Mouse (Mus musculus) layer of hippocampus, postnatal 36 days (tissue): ENCODE results near the gene Fat3. TPM values are rescaled to one million over a fixed set of nuclear protein-coding genes. Genes with fewer than 3 reads are reported as not detected.

Experiments
- DNase-seq, 2 experiments: peaks; one replicate each; pipeline ENCODE4 v3.0.0; 2022
- total RNA-seq, 2 experiments: library from RNA; stranded (reverse); gene quantifications; 2 replicates each; pipeline ENCODE4 v1.2.3; 2021

Gene Fat3
- total RNA-seq, 2 experiments from 2014 or later, result 35.3 to 40.1 TPM

DNA sequence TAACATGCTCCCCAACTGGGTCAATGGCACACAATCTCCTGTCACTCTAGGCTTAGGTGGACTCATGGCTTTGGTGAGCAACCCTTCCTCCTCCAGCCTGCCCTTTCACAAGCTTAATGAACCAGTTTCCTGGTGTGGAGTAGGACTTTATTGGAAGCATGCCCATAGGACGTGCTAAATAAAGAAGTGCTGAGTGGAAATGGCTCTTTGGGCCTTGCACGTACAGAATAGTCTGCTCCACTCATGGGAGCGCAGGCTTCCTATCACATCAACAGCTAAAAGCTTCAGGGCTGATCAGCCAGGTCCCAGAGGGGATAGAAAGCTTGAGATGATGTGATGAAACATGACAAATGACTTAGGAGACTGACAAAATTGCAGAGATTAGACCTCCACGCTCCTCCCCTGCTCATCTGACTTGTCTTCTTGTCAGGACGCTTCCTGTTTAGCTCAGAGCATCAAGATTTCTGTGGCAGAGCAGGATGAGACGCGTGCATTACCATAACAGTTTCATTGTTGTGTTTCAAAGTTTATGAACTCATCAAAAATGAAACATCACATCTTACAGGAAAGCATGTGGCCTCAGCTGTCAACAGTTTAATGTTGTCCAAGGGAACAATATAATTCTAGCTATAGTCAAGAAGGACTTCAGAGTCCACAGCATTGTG, 386.1 kb downstream of the Fat3 start:
- DNase-seq, result no peak

DNA sequence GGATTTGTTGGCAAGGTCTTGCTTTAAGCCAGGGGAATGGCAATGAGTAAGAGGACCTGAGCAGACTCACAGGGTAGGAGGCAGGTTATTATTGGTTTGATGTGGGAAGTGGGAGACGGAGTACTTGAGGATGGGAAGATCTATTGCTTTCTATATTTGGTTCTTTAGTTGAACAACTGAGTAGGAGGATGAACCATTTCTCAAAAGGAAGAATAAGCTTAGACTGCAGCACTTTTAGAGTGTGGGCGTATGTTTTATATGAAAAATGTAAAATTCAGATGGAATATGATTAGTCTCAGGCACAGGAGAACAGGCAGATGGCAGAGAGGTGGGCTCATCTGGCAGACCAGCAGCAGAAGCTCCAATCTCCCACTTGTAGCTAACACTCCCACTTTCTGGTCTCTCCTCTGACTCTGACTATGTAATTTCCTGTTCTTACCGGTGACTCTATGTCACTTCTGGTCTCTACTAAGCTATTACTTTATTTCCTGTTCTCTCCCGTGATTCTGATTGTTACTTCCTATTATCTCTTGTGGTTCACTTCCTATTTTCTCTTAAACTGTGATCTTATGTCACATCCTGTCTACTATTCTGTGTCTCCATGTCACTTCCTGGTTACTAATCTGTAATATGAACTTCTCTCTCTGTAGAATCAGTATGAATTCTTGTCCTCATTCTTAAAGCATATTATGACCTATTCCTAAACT, 387.0 kb downstream of the Fat3 start:
- DNase-seq, result peak; percentile 72 to 84

DNA sequence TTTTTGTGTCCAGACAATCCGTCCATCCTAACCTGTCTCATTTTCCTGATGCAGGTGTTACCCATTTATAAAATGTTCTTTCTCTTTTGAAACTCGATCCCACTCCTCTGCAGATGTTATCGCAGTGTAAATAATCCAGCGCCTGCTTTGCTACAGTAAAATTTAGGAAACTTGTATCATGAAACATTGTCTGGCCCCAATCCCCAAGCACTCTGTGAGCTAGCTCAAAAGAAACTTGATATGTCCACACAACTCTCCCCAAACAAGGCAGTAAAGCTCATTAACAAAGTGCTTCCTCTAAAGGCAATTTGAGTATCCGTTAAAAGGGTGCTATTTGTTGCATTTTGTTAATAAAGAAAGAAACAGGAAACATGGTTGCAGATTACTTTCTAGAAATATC, 393.2 kb downstream of the Fat3 start:
- DNase-seq, result no peak

DNA sequence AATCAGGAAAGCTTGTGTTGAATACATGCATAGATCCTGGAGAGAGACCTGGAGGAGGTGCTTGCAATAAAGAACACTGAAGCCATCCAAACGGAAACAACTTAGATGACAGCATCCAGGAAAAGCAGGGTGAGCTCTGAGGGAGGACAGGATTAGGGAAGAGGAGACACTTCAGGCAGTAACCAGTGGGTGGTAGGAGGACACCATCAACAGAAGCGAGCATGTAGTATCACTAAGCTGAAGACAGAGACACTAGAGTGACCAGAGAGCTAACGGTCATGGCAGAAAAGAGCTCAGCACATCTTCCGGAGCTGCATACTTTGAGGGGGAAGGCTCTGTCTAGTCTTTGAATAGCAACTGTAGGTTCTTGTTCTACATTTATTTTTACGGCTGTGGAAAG, 393.7 kb downstream of the Fat3 start:
- DNase-seq, result no peak

DNA sequence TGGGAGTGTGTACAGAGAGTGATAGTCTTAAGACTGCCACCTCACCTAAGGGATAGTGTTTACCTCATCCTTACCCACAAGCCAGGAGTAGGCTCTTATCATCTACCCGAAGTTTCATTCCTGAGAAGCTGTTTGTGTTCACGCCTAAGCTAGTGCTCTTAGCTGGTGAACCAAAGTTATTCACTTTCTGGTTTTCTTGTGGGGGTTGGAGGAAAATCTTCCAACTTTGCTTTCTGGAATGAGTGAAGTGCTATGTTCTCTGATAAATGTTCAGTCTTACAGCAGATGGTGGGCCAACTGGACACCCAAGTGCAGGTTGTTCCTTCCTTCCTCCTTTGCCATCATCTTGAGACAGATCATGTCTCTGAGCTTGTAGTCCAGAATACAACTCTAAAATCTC, 402.5 kb downstream of the Fat3 start:
- DNase-seq, result no peak

DNA sequence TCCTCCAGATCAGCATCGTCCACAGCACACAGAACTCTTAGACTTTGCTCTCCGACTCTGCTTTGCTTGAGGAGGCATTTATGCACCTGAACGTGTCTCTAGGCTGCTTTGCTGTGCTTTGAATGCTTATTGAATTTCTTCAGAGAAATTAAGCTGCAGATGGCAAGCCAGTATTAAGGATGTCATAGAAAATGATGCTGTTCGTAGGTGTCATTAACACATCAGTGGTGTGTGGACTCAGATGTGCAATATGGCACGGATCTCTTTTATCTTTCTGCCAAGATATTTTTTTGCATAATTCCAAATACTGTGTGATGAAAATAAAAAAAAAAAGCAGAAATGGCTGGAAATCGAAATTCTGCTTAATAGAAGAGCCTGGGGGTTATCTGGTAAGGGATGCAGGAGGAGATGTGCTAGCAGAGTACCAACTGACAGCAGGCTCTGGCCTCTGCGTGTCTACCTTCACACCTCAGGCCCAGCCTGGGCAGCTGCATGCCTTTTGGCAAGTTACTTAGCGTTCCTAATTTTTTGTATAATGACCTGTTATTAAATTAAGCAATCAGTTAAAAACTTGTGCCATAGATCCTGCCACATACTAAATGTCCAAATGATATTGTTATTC, 407.9 kb downstream of the Fat3 start:
- no peak for DNase-seq

DNA sequence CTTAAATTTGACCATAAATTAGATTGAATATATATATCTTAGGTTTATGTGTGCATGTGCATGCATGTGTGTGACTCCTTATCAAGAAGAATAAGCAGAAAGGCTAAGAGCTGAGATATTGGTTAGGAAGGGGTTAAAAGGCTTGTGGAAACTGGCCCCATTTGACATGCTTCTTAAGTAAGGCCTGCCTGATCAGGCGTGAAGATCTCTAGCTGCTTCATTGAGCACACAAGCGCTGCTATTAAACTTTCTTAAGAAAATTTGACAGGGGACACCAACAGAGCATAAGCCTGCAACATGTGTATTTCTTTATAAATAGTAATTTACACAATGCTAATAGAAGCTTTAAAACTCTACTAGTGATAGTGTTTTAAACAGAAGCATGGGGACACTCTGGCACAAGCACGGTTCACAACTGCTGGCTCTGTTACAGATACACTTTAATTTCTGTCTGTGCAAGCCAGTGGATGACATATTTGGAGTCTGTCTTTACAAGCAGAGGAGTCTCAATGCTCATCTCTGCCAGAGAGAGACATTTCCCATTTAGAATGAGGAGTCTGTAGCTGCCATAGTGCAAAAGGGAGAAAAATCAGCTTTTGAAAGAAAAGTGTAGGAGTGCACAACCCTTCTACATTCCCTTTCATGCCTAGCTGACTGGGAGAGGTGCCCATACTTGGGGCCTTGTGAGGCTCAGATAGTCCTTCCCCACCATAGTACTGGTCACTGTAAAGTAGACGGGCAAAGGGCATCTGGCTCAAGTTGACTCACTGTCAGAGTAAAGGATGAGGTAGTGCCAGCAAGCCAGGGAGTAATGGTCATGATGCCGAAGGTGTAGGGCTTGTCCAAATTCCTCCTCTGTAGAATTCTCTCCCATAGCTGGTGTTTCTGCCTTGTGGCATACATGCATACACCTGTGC, 408.8 kb downstream of the Fat3 start:
- no peak for DNase-seq

DNA sequence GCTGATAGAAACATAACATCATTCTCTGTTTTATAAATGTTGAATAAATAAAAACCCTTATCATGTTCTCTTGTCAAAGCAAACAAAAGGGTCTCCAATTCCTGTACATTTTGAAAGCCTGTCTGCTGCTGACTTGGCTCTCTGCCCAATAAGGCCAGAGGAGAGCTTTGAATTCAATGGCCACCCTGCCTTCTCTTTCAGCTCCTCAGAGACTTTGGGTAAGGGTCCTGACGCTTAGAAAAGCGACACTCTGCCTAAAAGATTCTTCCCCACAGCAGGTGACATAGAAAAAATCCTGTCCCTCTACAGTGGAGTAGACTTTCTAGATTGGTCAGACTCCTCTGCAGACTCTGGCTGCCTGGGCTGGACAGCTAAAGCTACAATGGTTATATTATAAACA, 421.8 kb downstream of the Fat3 start:
- DNase-seq, result no peak

DNA sequence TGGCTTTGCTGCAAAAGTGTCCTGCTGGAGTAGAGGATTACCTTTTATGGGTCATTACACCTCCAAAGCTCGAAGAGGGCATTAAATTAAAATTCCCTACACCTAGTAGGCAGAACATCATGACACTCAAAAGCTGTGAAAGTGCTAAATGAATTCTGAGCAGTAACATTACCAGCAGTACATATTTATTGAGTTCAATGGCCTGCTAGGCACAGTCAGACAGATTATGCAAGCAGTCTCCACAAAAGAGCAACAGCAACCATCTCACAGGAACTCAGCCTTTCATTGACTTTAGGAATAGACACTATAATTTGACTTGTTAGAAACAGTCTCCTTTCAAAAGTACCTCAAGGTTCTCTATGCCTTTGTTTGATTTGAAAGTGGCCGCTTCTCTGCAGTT, 426.4 kb downstream of the Fat3 start:
- no peak for DNase-seq

DNA sequence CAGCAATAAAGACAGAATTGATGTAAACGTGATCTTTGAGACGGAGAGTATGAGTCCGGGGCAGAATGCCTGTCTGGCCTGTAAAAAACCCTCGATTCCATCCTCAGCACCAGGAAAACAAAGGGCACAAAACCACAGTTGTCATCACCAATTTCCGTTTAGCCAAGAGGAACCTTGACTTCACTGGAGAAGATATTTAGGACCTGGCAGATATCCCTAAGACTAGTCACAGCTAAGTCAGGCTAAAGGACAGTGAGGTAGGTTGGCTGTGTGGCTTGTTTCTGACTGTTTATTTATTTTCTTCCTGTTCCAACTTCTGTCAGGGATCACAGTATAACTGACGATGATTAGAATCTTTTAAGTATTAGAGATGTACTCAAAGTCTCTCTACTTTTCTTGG, 427.0 kb downstream of the Fat3 start:
- DNase-seq, result no peak

DNA sequence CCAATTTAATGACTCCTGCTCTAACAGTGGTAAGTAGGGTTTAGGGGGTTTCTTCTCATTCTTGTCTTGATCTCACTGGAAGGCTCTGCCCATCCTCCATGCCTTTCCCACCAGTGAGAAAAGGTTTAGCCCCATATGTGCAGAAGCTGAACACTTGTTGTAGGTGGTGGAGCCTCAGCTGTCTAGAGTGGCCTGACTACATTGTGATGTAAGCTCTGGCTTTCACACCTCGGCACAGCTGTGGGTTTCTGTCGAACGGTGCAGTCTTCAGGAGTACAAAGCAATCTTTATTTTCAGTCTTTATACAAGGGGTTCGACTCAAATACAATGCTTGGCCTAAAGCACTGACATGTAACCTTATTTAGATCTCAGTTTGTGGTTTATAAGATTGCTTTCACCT, 437.6 kb downstream of the Fat3 start:
- no peak for DNase-seq

DNA sequence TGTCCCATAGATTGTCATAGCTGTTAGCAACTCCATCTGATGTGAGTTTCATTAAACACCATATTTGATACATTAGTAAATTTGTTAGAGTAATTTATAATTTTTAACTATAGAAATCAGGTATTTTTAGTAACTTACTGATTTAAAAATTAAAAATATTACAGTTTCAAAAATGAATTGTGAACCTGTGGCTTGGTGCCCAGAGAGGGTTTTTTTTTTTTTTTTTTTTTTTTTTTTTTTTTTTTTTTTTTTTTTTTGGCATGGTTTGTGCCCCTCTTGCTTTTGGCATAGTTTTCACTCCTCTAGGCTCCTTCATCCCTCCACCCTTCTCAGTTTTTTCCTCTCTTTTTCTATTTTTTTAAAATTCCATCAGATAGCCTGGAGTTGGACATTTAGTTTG, 438.6 kb downstream of the Fat3 start:
- DNase-seq, result no peak

DNA sequence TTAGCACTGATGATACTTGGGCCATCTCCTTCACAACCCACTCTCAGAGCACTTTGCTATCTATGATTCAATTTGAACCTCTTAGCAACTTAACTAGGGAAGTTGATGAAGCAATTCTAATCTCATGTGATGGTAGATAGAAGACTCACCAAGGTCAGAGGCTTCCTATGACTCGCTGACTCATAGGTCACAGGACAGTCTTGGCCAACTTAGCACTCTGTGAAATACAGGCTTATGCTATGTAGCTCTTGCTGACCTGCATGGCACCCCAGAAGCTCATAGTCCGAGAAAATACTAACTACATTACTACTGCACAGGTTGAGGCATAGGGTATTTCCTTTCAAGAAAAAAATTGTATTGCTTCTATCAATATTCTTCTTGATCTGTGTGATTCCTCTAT, 454.4 kb downstream of the Fat3 start:
- no peak for DNase-seq

DNA sequence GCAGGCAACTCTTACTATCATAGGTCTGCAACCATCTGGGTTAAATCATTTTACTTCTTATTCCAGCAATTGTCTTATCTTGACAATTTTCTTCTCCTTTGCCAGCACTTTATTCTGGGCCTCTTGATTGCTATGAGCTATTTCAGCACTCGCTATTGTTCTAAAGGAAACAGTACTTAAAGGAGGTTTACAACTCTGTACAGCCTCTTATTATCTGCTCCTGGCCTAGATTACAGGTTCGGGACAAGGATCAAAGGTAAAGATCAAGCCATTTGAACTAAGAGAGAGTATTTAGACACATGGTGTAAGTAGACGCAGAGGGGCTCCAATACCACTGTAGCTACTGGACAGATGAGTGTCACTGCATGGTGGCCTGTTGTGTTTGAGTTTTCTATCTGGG, 463.7 kb downstream of the Fat3 start:
- no peak for DNase-seq

DNA sequence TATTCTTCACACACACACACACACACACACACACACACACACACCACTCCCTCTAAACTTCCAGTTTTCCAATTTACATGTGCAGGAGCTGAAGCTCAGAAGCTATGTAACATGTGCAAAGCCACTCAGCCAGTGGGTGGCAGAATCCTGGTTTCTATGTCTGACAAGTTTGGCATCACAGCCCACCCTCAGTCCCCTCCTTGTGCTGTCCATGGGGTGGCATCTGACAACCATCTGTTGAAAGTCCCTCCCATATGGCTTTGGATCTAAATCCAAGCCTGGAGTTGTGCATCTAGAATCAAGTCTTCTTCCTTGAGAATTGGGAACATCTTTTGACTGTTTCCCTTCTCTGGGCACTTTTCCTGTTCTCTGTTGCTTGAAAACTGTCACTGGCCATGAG, 464.7 kb downstream of the Fat3 start:
- peak; percentile 27 to 32 for DNase-seq

DNA sequence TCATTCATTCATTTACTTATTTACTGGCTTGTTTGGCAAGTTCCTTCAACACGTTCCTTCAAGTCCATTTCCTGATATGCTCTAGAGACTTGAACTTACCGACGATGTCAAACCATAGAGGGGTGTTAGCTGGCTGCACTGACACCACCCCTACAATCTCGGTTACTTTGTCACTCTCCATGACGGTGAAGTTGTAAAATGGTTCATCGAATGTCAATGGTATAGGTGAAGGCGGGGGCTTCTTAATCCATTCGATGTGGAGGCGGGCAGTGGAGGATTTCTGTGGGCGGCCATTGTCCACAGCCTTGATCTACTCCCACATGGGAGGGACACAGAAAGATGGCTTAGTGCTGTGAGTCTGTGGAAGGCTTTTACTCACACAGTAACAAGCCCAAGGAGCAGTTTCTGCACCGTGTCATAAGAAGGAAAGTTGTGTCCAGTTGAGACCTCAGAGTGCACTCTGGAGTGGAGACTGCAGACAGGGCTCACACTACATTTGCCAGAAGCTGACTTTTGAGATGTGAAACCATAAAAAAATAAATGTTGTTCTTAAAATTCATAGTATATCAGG, 471.3 kb downstream of the Fat3 start:
- no peak for DNase-seq

DNA sequence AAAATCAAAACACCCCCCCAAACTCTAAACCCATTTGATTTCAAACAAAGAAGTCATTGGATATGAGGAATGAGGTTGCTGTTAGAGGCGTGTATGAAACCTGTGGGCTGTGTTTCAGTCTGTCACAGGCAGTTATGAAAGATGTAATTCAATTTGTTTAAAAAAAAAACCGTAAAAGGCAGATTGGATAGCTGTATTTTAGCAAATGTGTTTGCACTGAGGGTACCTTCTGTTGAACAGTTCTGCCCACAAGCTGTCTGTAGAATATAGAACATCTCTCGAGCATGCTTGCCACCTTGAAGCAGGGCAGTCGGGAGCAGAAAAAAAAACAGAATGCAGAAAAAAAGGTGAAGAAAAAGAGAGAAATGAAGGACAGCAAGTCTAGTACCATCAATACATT, 472.0 kb downstream of the Fat3 start:
- peak in 1 of 2 experiments; percentile 37 for DNase-seq

DNA sequence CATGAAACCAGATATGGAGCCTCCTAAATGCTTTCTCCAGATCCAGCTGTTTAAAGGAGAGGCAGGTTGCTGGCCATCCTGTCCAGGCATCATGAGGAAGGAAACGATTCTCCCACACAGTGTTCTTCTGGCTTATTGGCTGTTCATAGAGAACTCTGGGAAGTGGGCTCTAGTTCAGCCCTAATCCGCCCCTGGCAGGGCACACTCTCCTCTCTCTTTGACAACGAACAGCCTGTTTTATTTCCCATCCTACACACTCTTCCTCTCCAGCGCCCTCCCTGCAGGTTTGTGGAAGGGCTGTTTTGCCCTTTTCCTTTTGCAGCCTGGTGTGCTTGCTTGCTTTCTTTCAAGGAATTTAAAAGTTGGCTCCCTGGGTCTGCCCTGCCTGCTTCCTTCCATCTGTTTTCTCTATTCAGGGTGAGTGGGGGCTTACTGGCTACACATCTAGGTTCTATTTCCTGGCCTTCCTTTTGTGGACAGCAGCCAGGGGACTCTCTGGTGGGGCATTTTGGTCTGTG, 472.6 kb downstream of the Fat3 start:
- DNase-seq, result peak; percentile 27 to 47

DNA sequence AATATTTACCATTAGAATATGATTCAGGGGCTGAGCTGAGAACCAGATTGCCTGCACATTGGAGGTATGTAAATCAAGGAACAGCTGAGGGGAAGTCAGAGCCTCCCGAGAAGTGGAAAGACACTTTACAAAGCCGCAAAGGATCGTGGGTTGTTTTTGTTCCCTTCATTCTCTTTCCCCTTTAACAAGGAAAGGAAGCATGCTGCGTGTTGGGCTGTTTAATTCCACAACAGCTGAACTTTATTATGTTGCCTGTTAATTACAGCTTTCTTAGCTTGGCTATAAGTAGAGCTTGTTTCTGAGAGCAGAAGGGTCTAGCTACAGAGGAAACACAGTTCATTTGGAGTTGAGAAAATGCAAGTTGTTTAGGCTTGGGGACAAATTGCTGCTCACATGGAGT, 475.0 kb downstream of the Fat3 start:
- no peak for DNase-seq

DNA sequence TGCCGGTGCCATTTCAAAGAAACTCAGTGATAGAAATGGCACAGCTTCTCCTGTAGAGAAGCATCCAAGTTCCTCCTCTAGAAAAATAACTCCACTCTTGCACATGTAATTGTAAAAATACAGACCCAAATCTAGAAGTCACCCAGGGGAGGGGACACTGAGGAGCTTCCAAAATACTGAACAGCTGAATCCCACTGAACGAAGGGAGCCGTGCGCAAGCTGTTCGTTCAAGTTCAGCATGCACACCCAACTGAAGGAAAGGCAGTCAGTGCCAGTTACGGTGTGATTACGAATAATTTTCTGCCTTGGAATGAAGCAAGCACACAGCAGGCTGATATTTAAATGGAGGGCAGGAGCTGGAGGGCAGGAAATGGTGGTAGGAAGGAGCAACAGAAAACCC, 476.4 kb downstream of the Fat3 start:
- DNase-seq, result peak in 1 of 2 experiments; percentile 12

DNA sequence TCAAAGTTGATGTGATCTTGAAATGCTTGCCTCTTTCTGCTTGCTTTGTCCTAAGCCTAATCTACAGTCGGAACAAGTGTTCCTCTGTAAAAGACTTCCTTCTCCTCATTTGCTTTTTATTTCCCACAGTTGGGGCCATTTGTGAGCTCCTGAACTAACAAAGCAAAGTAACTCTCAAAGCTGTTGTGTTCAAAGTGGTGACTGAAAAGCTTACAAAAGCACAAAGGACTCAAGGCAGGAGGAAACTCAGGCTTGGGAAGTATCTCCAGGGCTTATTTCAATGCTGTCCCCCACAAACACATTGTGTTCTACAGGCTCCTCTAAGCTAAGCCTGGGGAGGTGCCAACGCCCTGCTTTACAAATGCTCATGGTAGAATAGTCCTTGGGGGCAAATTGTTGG, 487.0 kb downstream of the Fat3 start:
- no peak for DNase-seq

DNA sequence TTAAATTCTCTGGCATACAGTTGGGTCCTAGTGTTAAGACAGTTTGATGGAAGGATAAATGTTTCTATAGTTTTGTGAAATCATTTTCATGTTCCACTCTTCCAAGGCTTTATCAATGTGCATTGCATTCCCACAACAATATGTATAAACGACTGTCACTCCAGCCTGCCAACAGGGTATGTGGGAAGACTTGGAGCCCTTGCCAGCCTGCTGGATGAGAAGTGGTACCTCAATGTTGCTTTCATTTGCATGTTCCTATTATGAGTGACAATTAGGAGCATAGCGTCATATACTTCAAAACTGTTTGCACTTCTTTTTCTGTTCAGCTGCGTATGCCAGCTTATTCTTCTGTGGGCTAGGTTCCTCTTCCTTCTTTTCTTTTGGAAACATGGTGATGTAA, 489.7 kb downstream of the Fat3 start:
- peak; percentile 45 to 48 for DNase-seq
